Mouse (Mus musculus) heart, postnatal 4 days (tissue): ENCODE results near the gene Chrd. TPM values are rescaled to one million over a fixed set of nuclear protein-coding genes. Genes with fewer than 3 reads are reported as not detected.

Experiments used
- DNase-seq: peaks from one replicate; pipeline ENCODE4 v3.0.0; 2021
- total RNA-seq, 2 experiments: library from RNA; stranded (reverse); gene quantifications; 2 replicates each; pipeline ENCODE4 v1.2.3; 2021

Gene Chrd
- total RNA-seq, 2 experiments from 2014 or later: 1.6 to 1.9 TPM

DNA sequence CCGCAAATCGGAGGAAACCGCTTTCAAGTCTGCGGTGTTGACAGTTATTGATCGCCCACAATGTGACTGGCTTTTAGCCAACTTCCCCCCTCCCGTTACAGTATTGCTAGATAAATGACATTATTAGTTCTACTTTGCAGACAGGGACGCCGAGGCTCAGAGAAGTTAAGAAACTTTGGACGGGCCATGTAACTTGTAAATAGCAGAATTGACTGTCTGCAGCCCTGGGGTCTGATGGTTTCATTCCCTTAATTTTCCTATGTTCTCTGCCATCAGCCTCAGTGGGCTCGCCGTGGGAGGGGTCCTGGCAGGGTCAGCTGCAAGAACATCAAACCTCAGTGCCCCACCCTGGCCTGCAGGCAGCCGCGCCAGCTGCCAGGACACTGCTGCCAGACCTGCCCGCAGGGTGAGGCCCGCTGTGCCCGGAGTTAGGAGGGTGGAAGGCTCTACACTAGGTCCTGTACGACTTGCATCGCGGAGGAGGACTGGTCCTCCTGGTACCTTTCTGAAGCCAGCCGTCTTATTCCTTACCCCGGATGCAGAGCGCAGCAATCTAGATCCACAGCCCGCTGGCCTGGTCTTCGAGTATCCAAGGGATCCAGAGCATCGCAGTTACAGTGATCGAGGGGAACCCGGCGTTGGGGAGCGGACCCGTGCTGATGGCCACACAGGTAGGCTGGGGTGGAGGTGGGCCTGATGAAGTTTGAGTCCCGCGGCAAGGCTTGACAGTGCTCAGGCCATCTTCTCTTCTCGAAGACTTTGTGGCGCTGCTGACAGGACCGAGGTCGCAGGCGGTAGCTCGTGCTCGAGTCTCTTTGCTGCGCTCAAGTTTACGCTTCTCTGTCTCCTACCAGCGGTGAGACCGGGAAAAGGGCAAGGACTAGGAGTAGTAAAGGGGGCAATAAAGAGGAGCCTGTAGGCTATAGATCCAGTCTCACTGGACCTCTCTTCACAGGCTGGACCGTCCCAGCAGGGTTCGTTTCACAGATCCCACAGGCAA is 1.1 kb downstream of the Chrd start, which contains the start of gene Thpo:
Gene Thpo, minus strand, starts transcription at position 781 of the 1,000 bp plus-strand sequence.
- DNase-seq: no peak

- DNase-seq: no peak
These were observed 2.7 kb downstream of the Chrd start for GRCm38 (mm10) chr16:20735651-20736050.

DNA sequence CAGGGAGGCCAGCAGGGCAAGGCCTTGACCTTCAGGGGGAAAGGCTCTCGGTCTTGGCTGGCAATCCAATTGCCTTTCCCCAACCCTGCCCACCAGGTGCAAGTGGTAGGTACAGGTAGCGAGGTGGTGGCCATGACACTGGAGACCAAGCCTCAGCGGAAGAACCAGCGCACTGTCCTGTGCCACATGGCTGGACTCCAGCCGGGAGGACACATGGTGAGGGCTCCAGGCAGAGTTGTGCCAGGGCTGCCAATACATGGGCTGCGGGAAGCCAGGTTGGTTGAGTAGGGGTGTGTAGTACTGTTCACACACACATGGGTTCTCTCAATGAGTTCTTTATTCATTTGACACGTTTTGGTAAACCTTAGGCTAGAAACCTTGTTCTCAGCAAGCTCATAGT is 3.2 kb downstream of the Chrd start:
- no peak for DNase-seq

GRCm38 (mm10) chr16:20736823-20737222 is 3.9 kb downstream of the Chrd start:
- no peak for DNase-seq

DNA sequence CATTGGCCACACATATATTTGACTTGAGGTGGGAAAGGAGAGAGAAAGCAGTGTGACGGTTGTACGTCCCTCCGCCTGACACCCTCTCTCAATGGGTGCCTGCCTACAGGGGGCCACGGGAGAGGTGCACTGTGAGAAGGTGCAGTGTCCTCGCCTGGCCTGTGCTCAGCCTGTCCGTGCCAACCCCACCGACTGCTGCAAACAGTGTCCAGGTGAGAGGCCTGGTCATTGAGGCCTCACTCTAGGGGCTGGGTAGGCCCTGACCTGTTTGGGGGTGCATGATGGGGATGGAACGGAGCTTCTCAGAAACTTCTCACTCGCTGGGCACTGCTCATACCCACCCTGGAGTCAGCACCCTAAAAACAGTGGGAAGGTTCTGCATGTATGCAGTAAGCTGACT is 6.9 kb downstream of the Chrd start:
- DNase-seq: no peak

DNA sequence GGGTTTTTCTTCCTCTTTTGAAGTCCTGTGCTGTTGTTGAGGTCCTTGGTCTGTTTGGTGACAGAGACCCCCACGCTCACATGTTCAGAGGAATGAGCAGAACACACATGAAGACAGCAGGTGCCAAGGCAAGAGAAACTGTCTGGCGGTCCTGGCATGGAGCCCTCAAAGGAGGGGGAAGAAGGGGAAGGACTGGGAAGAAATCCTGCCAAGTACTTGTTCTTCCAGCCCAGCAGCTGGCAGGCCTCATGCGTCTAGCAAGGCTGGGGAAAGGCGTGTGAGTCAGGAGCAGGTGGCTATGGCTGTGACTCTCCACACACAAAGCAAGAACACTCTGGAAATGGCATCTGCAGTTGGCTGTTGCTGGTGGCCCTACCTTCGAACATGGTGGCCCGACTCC is 13.7 kb downstream of the Chrd start:
- DNase-seq: peak; percentile 76

DNA sequence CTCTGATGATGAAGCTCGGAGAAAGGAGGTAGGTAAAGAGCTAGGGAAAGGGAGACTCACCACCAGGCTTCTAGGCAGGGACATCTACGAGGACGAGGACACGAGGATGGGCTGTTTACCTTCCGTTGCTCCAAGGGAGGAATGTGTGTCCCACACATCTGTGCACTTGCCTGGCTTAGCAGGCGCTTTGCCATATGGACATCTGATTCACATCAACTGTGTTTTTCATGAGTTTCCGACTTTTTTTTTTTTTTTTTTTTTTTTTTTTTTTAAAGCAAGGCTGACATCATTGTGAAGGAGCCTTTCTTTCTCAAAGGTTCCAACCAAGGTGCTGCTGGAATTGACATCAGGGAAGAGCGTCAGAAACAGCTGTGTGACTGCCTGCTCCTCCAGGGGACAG is 17.6 kb downstream of the Chrd start:
- no peak for DNase-seq

- DNase-seq: no peak
These were observed 23.1 kb downstream of the Chrd start for GRCm38 (mm10) chr16:20756052-20756451.

DNA sequence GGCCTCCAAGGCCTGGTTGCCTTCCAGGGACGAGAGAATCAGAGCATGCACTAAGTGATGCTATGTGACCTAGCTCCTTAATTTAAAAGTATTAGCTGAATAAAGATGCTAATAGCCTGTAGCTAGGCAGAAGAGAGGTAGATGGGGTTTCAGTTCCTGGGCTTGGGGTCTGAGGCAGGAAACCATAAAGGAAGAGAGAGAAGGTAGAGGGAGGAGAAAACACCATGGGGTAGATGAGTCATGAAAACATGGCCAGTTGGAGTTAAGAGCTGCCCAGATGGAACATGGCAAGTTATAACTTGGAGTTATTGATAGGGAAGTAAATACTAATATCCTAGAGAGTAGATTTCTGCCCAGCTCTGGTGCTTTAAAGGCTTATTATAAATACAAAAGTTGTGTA is 24.5 kb downstream of the Chrd start:
- DNase-seq: no peak

- peak; percentile 75 for DNase-seq
These were observed 28.8 kb downstream of the Chrd start for GRCm38 (mm10) chr16:20761681-20762080.

DNA sequence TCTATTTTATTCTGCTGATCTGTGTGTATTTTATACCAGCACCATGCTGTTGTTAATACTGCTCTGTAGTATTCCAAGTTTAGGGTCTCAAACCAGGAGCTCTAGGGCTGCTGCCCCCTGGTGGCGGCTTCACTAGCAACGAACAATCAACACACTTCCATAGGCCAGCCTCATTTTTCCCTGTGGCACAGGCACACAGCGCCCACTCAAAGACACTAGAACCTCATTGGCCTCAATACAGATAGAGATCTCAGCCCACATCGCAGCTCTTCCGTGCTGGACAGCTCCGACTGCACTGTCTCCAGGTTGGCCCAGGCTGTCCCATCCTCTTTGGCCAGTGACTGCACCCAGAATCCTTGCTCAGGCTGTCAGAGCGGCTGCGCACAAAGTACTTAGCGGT is 32.3 kb downstream of the Chrd start:
- DNase-seq: peak; percentile 41

- DNase-seq: no peak
These were observed 42.1 kb downstream of the Chrd start for GRCm38 (mm10) chr16:20775021-20775420.

GRCm38 (mm10) chr16:20779846-20780245 is 46.9 kb downstream of the Chrd start:
- no peak for DNase-seq

GRCm38 (mm10) chr16:20781101-20781630 is 48.2 kb downstream of the Chrd start:
- DNase-seq: no peak

DNA sequence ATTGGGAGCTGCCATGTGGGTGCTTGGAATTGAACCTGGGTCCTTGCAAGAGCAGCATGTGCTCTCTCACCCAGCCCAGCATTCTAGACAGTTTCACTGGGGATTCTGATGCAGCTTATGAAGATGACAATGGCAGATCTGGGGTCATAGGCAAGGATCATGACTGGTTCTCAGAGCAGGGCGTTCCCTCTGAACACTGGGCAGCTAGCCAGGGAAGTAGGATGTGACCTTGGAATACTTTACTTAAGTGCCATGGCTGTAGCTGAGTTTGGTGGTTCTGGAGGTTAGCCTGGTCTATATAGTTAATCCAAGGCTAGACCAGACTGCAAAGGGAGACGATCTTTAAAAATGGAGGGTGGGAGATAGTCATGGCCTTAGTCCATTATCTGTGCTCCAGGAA is 51.0 kb downstream of the Chrd start:
- DNase-seq: no peak

GRCm38 (mm10) chr16:20784754-20785153 is 51.8 kb downstream of the Chrd start:
- DNase-seq: no peak

- DNase-seq: no peak
These were observed 53.6 kb downstream of the Chrd start for GRCm38 (mm10) chr16:20786556-20786955.

GRCm38 (mm10) chr16:20791803-20792202 is 58.9 kb downstream of the Chrd start:
- no peak for DNase-seq

Other genes with a start within 250 kb of the Chrd start
- gene Eif2b5, start 234.3 kb upstream of the Chrd start, total RNA-seq: 10 to 100 TPM; 55.9 to 59.8 TPM
- gene Dvl3, start 216.1 kb upstream of the Chrd start, total RNA-seq: 10 to 100 TPM; 70.6 to 73.1 TPM
- 100 to 1,000 TPM; 283 to 296 TPM for gene Ap2m1, start 197.6 kb upstream of the Chrd start, total RNA-seq
- 10 to 100 TPM; 64.0 to 65.1 TPM for gene Abcf3, start 184.6 kb upstream of the Chrd start, total RNA-seq
- not detected for gene Vwa5b2, start 143.7 kb upstream of the Chrd start, total RNA-seq
- 1 to 10 TPM; 5.2 to 5.4 TPM for gene Eef1akmt4, start 121.5 kb upstream of the Chrd start, total RNA-seq
- not detected for gene Gm49333, start 121.5 kb upstream of the Chrd start, total RNA-seq
- 10 to 100 TPM; 13.6 to 14.6 TPM for gene Alg3, start 121.4 kb upstream of the Chrd start, total RNA-seq
- gene Camk2n2, start 111.8 kb upstream of the Chrd start, total RNA-seq: 1 to 10 TPM; 2.0 TPM
- 1 to 10 TPM in 1 of 2 experiments, under 1 TPM in 1; 0.93 to 1.4 TPM for gene Ece2, start 103.3 kb upstream of the Chrd start, total RNA-seq
- 100 to 1,000 TPM; 185 to 194 TPM for gene Psmd2, start 81.5 kb upstream of the Chrd start, total RNA-seq
- gene Eif4g1, start 64.8 kb upstream of the Chrd start, total RNA-seq: 100 to 1,000 TPM; 374 TPM
- 10 to 100 TPM in 1 of 2 experiments, 1 to 10 TPM in 1; 10.0 to 13.8 TPM for gene Fam131a, start 39.9 kb upstream of the Chrd start, total RNA-seq
- gene Polr2h, start 15.5 kb upstream of the Chrd start, total RNA-seq: 10 to 100 TPM; 15.6 to 16.7 TPM
- gene Clcn2, start 15.4 kb upstream of the Chrd start, total RNA-seq: 1 to 10 TPM; 3.2 to 4.5 TPM
- gene Thpo, start 1.4 kb downstream of the Chrd start, total RNA-seq: under 1 TPM in 1 of 2 experiments, not detected in 1; 0.27 TPM